ENCODE assay signal across 11 mouse cellular contexts in genomic region chr13:95868896-95869540, GRCm38 (mm10). TPM values are rescaled to one million over a fixed set of nuclear protein-coding genes. Genes with fewer than 3 reads are reported as not detected.
A peak's percentile ranks its signal among the peaks of the same experiment; 100 is the strongest.
DNase-seq lines count a peak whose midpoint lies in the region; ATAC-seq lines count a peak whose summit lies in the region.
"Had no signal": no experiment of that assay in that cellular context is flagged by ENCODE, and none has a peak within 500 bp of the region (broad histone marks: within the 10 kb centered on the region; RNA-seq: fewer than 3 reads in every experiment).

No protein-coding gene starts in this region.

- 62% methylated on average over 8 of the region's 8 CpGs for WGBS in liver, embryonic 12.5 days (ENCODE audit: insufficient replicate concordance)
- WGBS in forebrain, embryonic 13.5 days = 5% methylated on average over 8 of the region's 8 CpGs
- WGBS in macrophage (ENCODE audit: missing documents) = 60% methylated on average over 7 of the region's 8 CpGs
- WGBS in neural tube, embryonic 15.5 days = 24% methylated on average over 8 of the region's 8 CpGs

- H3K9ac ChIP-seq in liver, embryonic 12.5 days = no peak overlapping the region
- H3K9ac ChIP-seq in forebrain, embryonic 13.5 days = no peak overlapping the region
- no peak overlapping the region for H3K9ac ChIP-seq in neural tube, embryonic 15.5 days (replicated peaks)
- H3K9ac ChIP-seq: heart, embryonic 12.5 days; limb, embryonic 15.5 days had no signal

- ATAC-seq in liver, embryonic 12.5 days = no peak
- peak; percentile 93 for ATAC-seq in forebrain, embryonic 13.5 days
- ATAC-seq in neural tube, embryonic 15.5 days (ENCODE audit: low FRiP score) = peak; percentile 60; the same call in 1 of the 2 replicates

- H3K27me3 ChIP-seq in liver, embryonic 12.5 days (replicated peaks) = no peaks in the 10 kb centered on the region
- no peaks in the 10 kb centered on the region for H3K27me3 ChIP-seq in forebrain, embryonic 13.5 days
- H3K27me3 ChIP-seq in neural tube, embryonic 15.5 days (replicated peaks) = no peaks in the 10 kb centered on the region
- H3K27me3 ChIP-seq: heart, embryonic 12.5 days; limb, embryonic 15.5 days had no signal

- H3K9me3 ChIP-seq in liver, embryonic 12.5 days (replicated peaks) = no peaks in the 10 kb centered on the region
- H3K9me3 ChIP-seq in forebrain, embryonic 13.5 days (replicated peaks) = no peaks in the 10 kb centered on the region
- H3K9me3 ChIP-seq in neural tube, embryonic 15.5 days (replicated peaks) = no peaks in the 10 kb centered on the region
- H3K9me3 ChIP-seq: heart, embryonic 12.5 days; limb, embryonic 15.5 days had no signal

- no peak overlapping the region for H3K4me2 ChIP-seq in liver, embryonic 12.5 days
- H3K4me2 ChIP-seq in forebrain, embryonic 13.5 days = peak overlapping the region; percentile 51
- peak overlapping the region; percentile 20; the same call in 1 of the 2 replicates for H3K4me2 ChIP-seq in neural tube, embryonic 15.5 days
- H3K4me2 ChIP-seq: heart, embryonic 12.5 days; limb, embryonic 15.5 days had no signal

- H3K27ac ChIP-seq in liver, embryonic 12.5 days = no peak overlapping the region
- peak overlapping the region; percentile 81 for H3K27ac ChIP-seq in forebrain, embryonic 13.5 days
- H3K27ac ChIP-seq in macrophage = peak overlapping the region; percentile 35; the same call in 1 of the 2 replicates
- no peak overlapping the region for H3K27ac ChIP-seq in neural tube, embryonic 15.5 days (replicated peaks)
- H3K27ac ChIP-seq: limb, embryonic 15.5 days had no signal

- peaks cover 95% of the 10 kb centered on the region for H3K79me2 ChIP-seq in macrophage (ENCODE audit: inconsistent target)

- H3K4me1 ChIP-seq in liver, embryonic 12.5 days = 0 out of 2 replicates have a peak, but pooled peaks cover 6% of the 10 kb centered on the region
- H3K4me1 ChIP-seq in forebrain, embryonic 13.5 days = peaks cover 55% of the 10 kb centered on the region
- peaks cover 18% of the 10 kb centered on the region for H3K4me1 ChIP-seq in neural tube, embryonic 15.5 days

- H3K36me3 ChIP-seq in liver, embryonic 12.5 days = no peaks in the 10 kb centered on the region
- no peaks in the 10 kb centered on the region for H3K36me3 ChIP-seq in forebrain, embryonic 13.5 days (ENCODE audit: poor library complexity, severe bottlenecking)
- H3K36me3 ChIP-seq in macrophage (ENCODE audit: inconsistent target) = no peaks in the 10 kb centered on the region
- no peaks in the 10 kb centered on the region for H3K36me3 ChIP-seq in neural tube, embryonic 15.5 days
- H3K36me3 ChIP-seq: heart, embryonic 12.5 days; limb, embryonic 15.5 days had no signal

- no peak overlapping the region for H3K4me3 ChIP-seq in liver, embryonic 12.5 days
- H3K4me3 ChIP-seq in forebrain, embryonic 13.5 days = peak overlapping the region; percentile 1; the same call in 1 of the 2 replicates
- H3K4me3 ChIP-seq in macrophage (ENCODE audit: inconsistent target) = no peak overlapping the region
- H3K4me3 ChIP-seq in neural tube, embryonic 15.5 days (replicated peaks) = no peak overlapping the region
- H3K4me3 ChIP-seq: heart, embryonic 12.5 days; limb, embryonic 15.5 days had no signal

- peak; percentile 15 for DNase-seq in liver
- DNase-seq in ovary, postnatal 36 days (ENCODE audit: low spot score) = no peak
- DNase-seq in thymus, postnatal 0 days (ENCODE audit: low spot score) = no peak
- no peak for DNase-seq in thymus, adult 18-20 months
- DNase-seq: kidney, adult 2 months had no signal

RNA-seq across cellular contexts. Expression of gene Iqgap2, which starts 22.7 kb away (rescaled TPM):
- polyA plus RNA-seq in liver, embryonic 12.5 days (2016; fragmentation: Nextera tagmentation; extraction: Ambion mirVana) = 14.5 and 14.7 TPM in 2 replicates
- 9.1 and 9.9 TPM in 2 replicates for polyA plus RNA-seq in forebrain, embryonic 13.5 days (2015; fragmentation: Nextera tagmentation; extraction: Ambion mirVana)
- 100 to 1,000 TPM in 2 of 26 experiments, 10 to 100 TPM in 24; 22.4 to 112 (median 68.5) TPM for total RNA-seq in macrophage (2018; cell fraction: chromatin; rRNA removed)
- 10 to 100 TPM; 24.6 to 68.2 (median 47.0) TPM for total RNA-seq in macrophage (2018; cell fraction: cytosol; rRNA removed)
- total RNA-seq in macrophage (2018; cell fraction: nucleus; rRNA removed) = 10 to 100 TPM; 35.0 to 80.6 (median 53.5) TPM
- 34.1 to 70.8 TPM (median 49.3 TPM) in 3 replicates for polyA plus RNA-seq in macrophage (2018)
- polyA plus RNA-seq in neural tube, embryonic 15.5 days (2015; fragmentation: Nextera tagmentation; extraction: Ambion mirVana) = 1.9 and 6.0 TPM in 2 replicates
- polyA plus RNA-seq in thymus, postnatal 0 days (2015; fragmentation: Nextera tagmentation; extraction: Ambion mirVana) = 10.1 and 12.7 TPM in 2 replicates

Comparison
In these comparisons a context has a peak if more than half of its experiments do, and no peak if none do; other contexts are left out.
1. H3K27ac ChIP-seq: peak in forebrain, embryonic 13.5 days (single experiment) and macrophage (single experiment); none in liver, embryonic 12.5 days (single experiment) and neural tube, embryonic 15.5 days (single experiment).